Mouse (Mus musculus) brain, embryonic 14.5 days (tissue): ENCODE measurements around the gene Nln. TPM values are rescaled to one million over a fixed set of nuclear protein-coding genes. Genes with fewer than 3 reads are reported as not detected.

Source experiments
- DNase-seq: peaks from one replicate; pipeline ENCODE4 v3.0.0-alpha.2; 2011; ENCODE audit warnings: low read depth
- CTCF ChIP-seq: fragments of 200-500 bp; IDR thresholded peaks from 2 replicates; pipeline ENCODE4 v1.5.1; 2012; ENCODE audit warnings: inconsistent platforms, mild to moderate bottlenecking, moderate library complexity, borderline replicate concordance; ENCODE audit not compliant: insufficient read depth, insufficient read length; ENCODE audit errors: extremely low read depth
- POLR2A ChIP-seq: fragments of 200-500 bp; IDR thresholded peaks from 2 replicates; pipeline ENCODE4 v1.6.1; 2012; ENCODE audit warnings: mild to moderate bottlenecking, inconsistent platforms, borderline replicate concordance; ENCODE audit not compliant: poor library complexity, insufficient read depth, insufficient read length, severe bottlenecking; ENCODE audit errors: extremely low read depth
- polyA plus RNA-seq: library from polyadenylated mRNA; depleted of rRNA; stranded (reverse); fragments of >200 nt; gene quantifications from 2 replicates; pipeline ENCODE4 v1.2.3, GENCODE M21; 2012

Gene Nln
- polyA plus RNA-seq, 1 experiment: 35.3 TPM

- no peak for TF ChIP-seq POLR2A
- TF ChIP-seq CTCF: peak; percentile 78
- DNase-seq: peak; percentile 62
Measured at GRCm38 (mm10) chr13:104089387-104089786, 20.0 kb downstream of the Nln start.

- TF ChIP-seq POLR2A: no peak
- no peak for TF ChIP-seq CTCF
- no peak for DNase-seq
Measured at GRCm38 (mm10) chr13:104084600-104084999, 24.8 kb downstream of the Nln start.

GRCm38 (mm10) chr13:104082504-104082903 is 26.9 kb downstream of the Nln start:
- no peak for TF ChIP-seq CTCF
- TF ChIP-seq POLR2A: no peak
- no peak for DNase-seq

- TF ChIP-seq CTCF (no peak), POLR2A (no peak)
- no peak for DNase-seq
Measured at GRCm38 (mm10) chr13:104076993-104077392, 32.4 kb downstream of the Nln start.

GRCm38 (mm10) chr13:104074731-104075130 is 34.7 kb downstream of the Nln start:
- DNase-seq: peak; percentile 9
- TF ChIP-seq CTCF (no peak), POLR2A (no peak)

- no peak for DNase-seq
- TF ChIP-seq CTCF: no peak
- no peak for TF ChIP-seq POLR2A
Measured at GRCm38 (mm10) chr13:104074230-104074629, 35.2 kb downstream of the Nln start.

GRCm38 (mm10) chr13:104072351-104072750 is 37.1 kb downstream of the Nln start:
- no peak for DNase-seq
- no peak for TF ChIP-seq POLR2A
- no peak for TF ChIP-seq CTCF

- TF ChIP-seq CTCF (no peak), POLR2A (no peak)
- no peak for DNase-seq
Measured at GRCm38 (mm10) chr13:104070703-104071102, 38.7 kb downstream of the Nln start.

- TF ChIP-seq CTCF (no peak), POLR2A (no peak)
- DNase-seq: no peak
Measured at GRCm38 (mm10) chr13:104069216-104069615, 40.2 kb downstream of the Nln start.

GRCm38 (mm10) chr13:104065649-104066347 is 43.6 kb downstream of the Nln start:
- TF ChIP-seq POLR2A (no peak), CTCF (no peak)
- DNase-seq: no peak

- TF ChIP-seq POLR2A (no peak), CTCF (no peak)
- DNase-seq: no peak
Measured at GRCm38 (mm10) chr13:104063061-104063460, 46.4 kb downstream of the Nln start.

- DNase-seq: peak; percentile 57
- TF ChIP-seq CTCF (no peak), POLR2A (no peak)
Measured at GRCm38 (mm10) chr13:104061975-104062750, 47.3 kb downstream of the Nln start.

GRCm38 (mm10) chr13:104060231-104060630 is 49.2 kb downstream of the Nln start:
- no peak for DNase-seq

GRCm38 (mm10) chr13:104059536-104059935 is 49.9 kb downstream of the Nln start:
- DNase-seq: no peak
- TF ChIP-seq POLR2A: no peak
- TF ChIP-seq CTCF: no peak

More at GRCm38 (mm10) chr13:104060231-104060630, 49.2 kb downstream of the Nln start:
- TF ChIP-seq POLR2A: no peak
- no peak for TF ChIP-seq CTCF

GRCm38 (mm10) chr13:104058761-104059160 is 50.7 kb downstream of the Nln start:
- DNase-seq: no peak
- TF ChIP-seq CTCF: no peak
- TF ChIP-seq POLR2A: no peak
